Mouse (Mus musculus): ENCODE data around the gene Adamts18. TPM values are rescaled to one million over a fixed set of nuclear protein-coding genes. Genes with fewer than 3 reads are reported as not detected.

Adamts18 gene
- polyA plus RNA-seq, 1 experiment = 0.04 TPM

DNA sequence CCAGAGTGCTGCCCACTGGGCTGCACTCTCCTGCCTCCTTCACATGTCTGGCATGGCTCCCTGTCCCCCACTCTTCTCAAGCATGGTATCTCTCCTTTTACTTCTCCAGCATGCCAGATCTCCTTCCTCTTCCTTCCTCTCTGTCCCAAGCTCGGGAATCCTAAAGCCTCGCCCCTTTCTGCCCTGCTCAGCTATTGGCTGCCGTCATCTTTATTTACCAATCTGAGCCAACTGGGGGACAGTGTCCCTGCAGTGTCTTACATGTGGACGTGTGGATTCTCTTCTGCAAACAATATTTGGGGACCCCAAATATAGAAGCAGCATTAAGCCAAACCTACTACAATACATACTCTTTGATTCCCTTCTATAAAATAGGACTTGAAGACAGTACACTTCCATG lies 195.4 kb downstream of the Adamts18 start:
- Histone ChIP-seq H3K4me1 (peaks cover 7% of the 10 kb centered on the region; the same call in 1 of the 2 replicates), H3K27me3 (replicated peaks) (peaks cover 29% of the 10 kb centered on the region), H3K4me3 (replicated peaks) (no peak overlapping the region), H3K9me3 (no peaks in the 10 kb centered on the region), H3K36me3 (replicated peaks; ENCODE audit: low read length) (no peaks in the 10 kb centered on the region)
- TF ChIP-seq FLI1 (IDR thresholded peaks at IDR 0.05; ENCODE audit: low read length) = no peak
- TF ChIP-seq GATA1 (IDR thresholded peaks at IDR 0.05; ENCODE audit: borderline replicate concordance, low read length) = no peak

DNA sequence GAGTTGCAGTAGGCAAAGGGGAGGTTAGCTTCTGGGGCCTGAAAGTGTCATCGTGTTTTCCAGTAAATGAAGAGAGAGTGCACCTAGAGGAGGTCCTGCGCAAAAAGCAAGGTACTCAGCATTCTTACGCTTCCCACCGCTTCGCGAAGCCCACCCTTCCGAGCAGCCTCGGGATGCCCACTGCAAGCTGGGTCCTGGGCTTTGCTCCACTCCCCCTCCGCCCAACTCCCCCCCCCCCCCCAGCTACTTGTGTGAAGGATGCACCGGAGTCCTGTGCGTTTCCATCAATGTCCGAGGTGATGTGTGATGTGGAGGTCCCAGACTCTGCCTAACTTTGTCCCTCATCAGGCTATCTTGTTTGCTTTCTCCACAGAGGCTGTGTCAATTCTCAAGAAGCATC lies 196.1 kb downstream of the Adamts18 start:
- peaks cover 29% of the 10 kb centered on the region for H3K27me3 ChIP-seq (replicated peaks)
- H3K9me3 ChIP-seq = no peaks in the 10 kb centered on the region
- peaks cover 9% of the 10 kb centered on the region; the same call in 1 of the 2 replicates for H3K4me1 ChIP-seq
- H3K4me3 ChIP-seq (replicated peaks) = no peak overlapping the region
- no peaks in the 10 kb centered on the region for H3K36me3 ChIP-seq (replicated peaks; ENCODE audit: low read length)
- no peak for TF ChIP-seq FLI1 (IDR thresholded peaks at IDR 0.05; ENCODE audit: low read length)

Other genes with a start within 250 kb of the Adamts18 start
- gene Mon1b, start 213.2 kb downstream of the Adamts18 start, polyA plus RNA-seq (2012; ENCODE audit: insufficient read depth, low replicate concordance) = 6.0 TPM in 2 replicates
- gene Syce1l, start 205.5 kb downstream of the Adamts18 start, polyA plus RNA-seq (2012; ENCODE audit: insufficient read depth, low replicate concordance) = 0.17 TPM in 1 of 2 replicates, not detected in the other